Mouse (Mus musculus) midbrain, embryonic 10.5 days (tissue): ENCODE results near the gene Bcam. TPM values are rescaled to one million over a fixed set of nuclear protein-coding genes. Genes with fewer than 3 reads are reported as not detected.

Source experiments
- DNase-seq: peaks from one replicate; pipeline ENCODE4 v3.0.0-alpha.2; 2017; ENCODE audit warnings: low spot score
- H3K27ac ChIP-seq: fragments of 300-500 bp; sonication (generic); replicated peaks from 2 replicates; pipeline ENCODE4 v1.5.1; 2016; ENCODE audit warnings: mild to moderate bottlenecking
- H3K27me3 ChIP-seq: fragments of 300-500 bp; sonication (generic); 2 replicates; pipeline ENCODE4 v1.6.1; 2016; ENCODE audit warnings: low read depth, mild to moderate bottlenecking; ENCODE audit not compliant: poor library complexity, severe bottlenecking
- H3K36me3 ChIP-seq: fragments of 300-500 bp; sonication (generic); 2 replicates; pipeline ENCODE4 v1.6.1; 2016; ENCODE audit warnings: mild to moderate bottlenecking, moderate library complexity
- H3K4me1 ChIP-seq: fragments of 300-500 bp; sonication (generic); 2 replicates; pipeline ENCODE4 v1.6.1; 2016
- H3K4me3 ChIP-seq: fragments of 300-500 bp; sonication (generic); 2 replicates; pipeline ENCODE4 v1.5.1; 2016; ENCODE audit warnings: mild to moderate bottlenecking, moderate library complexity
- H3K9me3 ChIP-seq: fragments of 300-500 bp; sonication (generic); replicated peaks from 2 replicates; pipeline ENCODE4 v1.6.1; 2016; ENCODE audit warnings: mild to moderate bottlenecking
- WGBS: fragments of 180-500 bp; shearing (Covaris S2); methylation state at CpG from one replicate; pipeline ENCODE4 v1.1.7; 2016; 5-methylcytosine and 5-hydroxymethylcytosine counted together
- polyA plus RNA-seq: library from polyadenylated mRNA; unstranded; fragments of >200 nt; fragmentation: Nextera tagmentation; extraction: Ambion mirVana; gene quantifications from 2 replicates; pipeline ENCODE4 v1.2.1, GENCODE M21; 2016

The Bcam gene
- polyA plus RNA-seq, 1 experiment from 2014 or later: 32.2 TPM

GRCm38 (mm10) chr7:19779903-19780302, 9.1 kb upstream of the Bcam start:
- H3K27ac ChIP-seq: no peak overlapping the region
- DNase-seq: no peak
- H3K4me1 ChIP-seq: peaks cover under 1% of the 10 kb centered on the region; the same call in 1 of the 2 replicates
- WGBS: 81% methylated on average over 4 of the region's 4 CpGs
- peaks cover 4% of the 10 kb centered on the region; the same call in 1 of the 2 replicates for H3K9me3 ChIP-seq
- H3K36me3 ChIP-seq: no peaks in the 10 kb centered on the region
- H3K27me3 ChIP-seq: no peaks in the 10 kb centered on the region
- no peak overlapping the region for H3K4me3 ChIP-seq

DNA sequence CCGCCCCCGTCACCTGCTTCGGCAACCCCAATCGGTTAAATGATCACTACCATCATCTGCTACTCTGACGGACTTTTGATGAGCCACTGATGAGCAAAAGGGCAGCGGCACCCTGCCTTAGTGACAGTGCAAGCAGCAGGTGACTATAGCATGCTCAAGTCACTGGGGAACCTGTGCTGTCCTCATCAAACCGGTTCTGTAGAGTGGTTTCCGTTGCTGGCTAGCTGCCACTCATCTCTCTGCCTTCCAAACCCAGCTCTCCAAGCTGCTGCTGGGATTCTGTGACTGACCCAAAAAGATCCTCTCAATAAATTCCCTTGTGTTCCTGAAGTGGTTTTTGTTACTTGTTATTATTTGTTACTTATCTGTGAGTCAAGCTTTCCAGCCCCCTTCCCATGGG, 7.8 kb upstream of the Bcam start:
- DNase-seq: no peak
- WGBS: 88% methylated on average over 8 of the region's 8 CpGs
- Histone ChIP-seq H3K9me3 (peaks cover 4% of the 10 kb centered on the region; the same call in 1 of the 2 replicates), H3K4me1 (no peaks in the 10 kb centered on the region), H3K27me3 (no peaks in the 10 kb centered on the region), H3K4me3 (no peak overlapping the region), H3K27ac (no peak overlapping the region), H3K36me3 (no peaks in the 10 kb centered on the region)

- H3K27me3 ChIP-seq: 0 out of 2 replicates have a peak, but pooled peaks cover 2% of the 10 kb centered on the region
- H3K4me3 ChIP-seq: no peak overlapping the region
- no peak overlapping the region for H3K27ac ChIP-seq
- no peak for DNase-seq
- peaks cover 4% of the 10 kb centered on the region; the same call in 1 of the 2 replicates for H3K9me3 ChIP-seq
- no peaks in the 10 kb centered on the region for H3K36me3 ChIP-seq
- WGBS: 91% methylated on average over 11 of the region's 11 CpGs
- no peaks in the 10 kb centered on the region for H3K4me1 ChIP-seq
Measured at GRCm38 (mm10) chr7:19777049-19777723, 6.4 kb upstream of the Bcam start.

DNA sequence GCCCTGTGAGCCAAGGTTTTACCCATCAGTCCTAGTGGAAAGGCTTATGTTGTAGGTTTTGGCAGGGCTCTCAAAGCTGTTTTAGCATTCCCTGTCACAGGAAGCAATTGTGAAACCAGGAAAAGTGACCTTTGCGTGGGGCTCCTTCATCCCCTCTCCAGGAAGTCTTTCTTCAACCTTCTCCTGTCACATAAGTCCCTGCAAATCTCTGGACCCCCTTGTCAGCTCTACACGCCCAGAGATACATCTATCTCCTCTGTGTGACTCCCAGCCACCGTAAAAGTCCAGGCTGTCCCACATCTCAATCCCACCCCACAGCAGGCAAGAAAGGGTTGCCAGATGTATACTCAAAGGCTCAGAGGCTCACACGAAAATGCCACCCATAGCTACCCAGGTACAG, 866 bp upstream of the Bcam start:
- Histone ChIP-seq H3K9me3 (no peaks in the 10 kb centered on the region), H3K4me3 (no peak overlapping the region), H3K4me1 (peaks cover 30% of the 10 kb centered on the region), H3K36me3 (no peaks in the 10 kb centered on the region), H3K27ac (no peak overlapping the region), H3K27me3 (peaks cover 43% of the 10 kb centered on the region)
- no peak for DNase-seq
- WGBS: 64% methylated on average over 4 of the region's 4 CpGs

- Histone ChIP-seq H3K27me3 (peaks cover 43% of the 10 kb centered on the region), H3K9me3 (no peaks in the 10 kb centered on the region), H3K36me3 (no peaks in the 10 kb centered on the region), H3K27ac (peak overlapping the region; percentile 78), H3K4me1 (peaks cover 30% of the 10 kb centered on the region), H3K4me3 (peak overlapping the region; percentile 62)
- WGBS: under 1% methylated on average over 28 of the region's 28 CpGs
- peak; percentile 85 for DNase-seq
Measured at GRCm38 (mm10) chr7:19770375-19770754, 451 bp downstream of the Bcam start.

GRCm38 (mm10) chr7:19769434-19770374, 1.1 kb downstream of the Bcam start:
- Histone ChIP-seq H3K36me3 (no peaks in the 10 kb centered on the region), H3K4me1 (peaks cover 30% of the 10 kb centered on the region), H3K27ac (peak overlapping the region; percentile 78), H3K27me3 (peaks cover 43% of the 10 kb centered on the region), H3K9me3 (no peaks in the 10 kb centered on the region), H3K4me3 (peak overlapping the region; percentile 62)
- 9% methylated on average over 16 of the region's 16 CpGs for WGBS
- no peak for DNase-seq

DNA sequence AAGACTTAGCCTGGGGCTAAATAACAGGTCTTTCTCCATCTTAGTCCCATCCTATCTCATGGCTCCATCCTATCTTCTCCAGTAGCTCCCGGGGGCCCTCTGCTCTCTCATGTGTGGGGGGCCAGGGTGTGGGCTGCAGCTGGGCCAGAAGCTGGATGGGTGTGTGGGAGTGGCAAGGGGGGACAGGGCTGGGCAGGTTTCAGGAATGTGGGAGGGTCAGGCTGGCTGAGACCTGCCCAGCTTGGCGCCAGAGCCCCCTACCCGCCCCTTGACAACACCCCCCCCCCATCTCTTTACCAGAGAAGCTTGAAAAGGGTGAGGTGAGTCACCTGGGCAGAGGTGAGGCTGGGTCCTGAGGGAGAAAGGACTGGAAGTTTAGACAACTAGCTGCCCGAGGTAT, 1.8 kb downstream of the Bcam start:
- no peak for DNase-seq
- 0 out of 2 replicates have a peak, but pooled peaks cover 5% of the 10 kb centered on the region for H3K36me3 ChIP-seq
- peaks cover 43% of the 10 kb centered on the region for H3K27me3 ChIP-seq
- H3K27ac ChIP-seq: no peak overlapping the region
- peaks cover 30% of the 10 kb centered on the region for H3K4me1 ChIP-seq
- 22% methylated on average over 4 of the region's 4 CpGs for WGBS
- H3K9me3 ChIP-seq: 0 out of 2 replicates have a peak, but pooled peaks cover 2% of the 10 kb centered on the region
- H3K4me3 ChIP-seq: peak overlapping the region; percentile 62; the same call in 1 of the 2 replicates

DNA sequence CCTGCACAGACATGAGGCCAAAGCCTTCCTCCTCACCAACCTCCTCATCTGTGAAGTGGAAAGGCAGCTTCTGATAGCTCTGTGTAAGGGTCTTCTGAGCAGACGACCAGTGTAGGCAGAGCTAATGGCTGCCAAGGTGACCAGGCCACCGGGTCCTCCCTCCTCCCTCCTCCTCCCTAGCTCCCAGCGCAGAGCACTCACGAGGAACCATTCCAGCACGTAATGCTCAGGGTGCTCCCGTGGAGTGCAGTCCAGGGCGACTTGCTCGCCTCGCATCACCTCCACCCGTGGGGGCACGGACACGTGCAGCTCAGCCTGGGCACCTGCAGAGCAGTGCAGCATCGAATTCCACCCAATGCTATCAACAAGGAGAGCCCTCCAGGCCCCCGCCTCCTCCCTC, 2.6 kb downstream of the Bcam start:
- Histone ChIP-seq H3K27ac (no peak overlapping the region), H3K4me3 (no peak overlapping the region)
- 62% methylated on average over 14 of the region's 14 CpGs for WGBS

DNA sequence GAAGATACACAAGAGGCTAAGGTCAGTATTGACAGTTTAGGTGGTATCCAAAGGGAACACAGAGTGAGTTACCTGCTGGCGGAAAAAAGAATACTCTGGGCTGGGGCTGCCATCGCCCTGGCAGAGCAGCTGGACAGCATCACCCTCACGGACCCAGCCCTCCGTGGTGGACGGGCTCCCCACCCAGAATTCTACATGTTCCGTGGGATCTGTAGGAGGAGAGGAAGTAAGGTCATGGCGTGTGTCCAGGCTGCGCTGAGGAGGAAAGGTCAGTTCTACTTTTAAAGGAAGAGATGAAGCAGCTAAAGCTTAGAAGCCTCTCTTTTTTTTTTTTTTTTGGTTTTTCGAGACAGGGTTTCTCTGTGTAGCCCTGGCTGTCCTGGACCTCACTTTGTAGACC, 6.2 kb downstream of the Bcam start:
- no peak for DNase-seq
- no peak overlapping the region for H3K4me3 ChIP-seq
- WGBS: 89% methylated on average over 9 of the region's 9 CpGs
- H3K9me3 ChIP-seq: 0 out of 2 replicates have a peak, but pooled peaks cover 2% of the 10 kb centered on the region
- H3K36me3 ChIP-seq: 0 out of 2 replicates have a peak, but pooled peaks cover 5% of the 10 kb centered on the region
- H3K27me3 ChIP-seq: peaks cover 15% of the 10 kb centered on the region
- no peak overlapping the region for H3K27ac ChIP-seq
- H3K4me1 ChIP-seq: peaks cover 10% of the 10 kb centered on the region

More for the DNA sequence above, 2.6 kb downstream of the Bcam start:
- H3K9me3 ChIP-seq: 0 out of 2 replicates have a peak, but pooled peaks cover 2% of the 10 kb centered on the region
- H3K4me1 ChIP-seq: peaks cover 30% of the 10 kb centered on the region
- H3K36me3 ChIP-seq: 0 out of 2 replicates have a peak, but pooled peaks cover 5% of the 10 kb centered on the region
- no peak for DNase-seq
- peaks cover 43% of the 10 kb centered on the region for H3K27me3 ChIP-seq

GRCm38 (mm10) chr7:19763829-19764477, 6.9 kb downstream of the Bcam start:
- 0 out of 2 replicates have a peak, but pooled peaks cover 5% of the 10 kb centered on the region for H3K36me3 ChIP-seq
- H3K4me1 ChIP-seq: peaks cover 4% of the 10 kb centered on the region
- H3K27ac ChIP-seq: no peak overlapping the region
- no peak overlapping the region for H3K4me3 ChIP-seq
- DNase-seq: no peak
- 0 out of 2 replicates have a peak, but pooled peaks cover 2% of the 10 kb centered on the region for H3K9me3 ChIP-seq
- peaks cover 9% of the 10 kb centered on the region for H3K27me3 ChIP-seq
- WGBS: 90% methylated on average over 13 of the region's 13 CpGs

DNA sequence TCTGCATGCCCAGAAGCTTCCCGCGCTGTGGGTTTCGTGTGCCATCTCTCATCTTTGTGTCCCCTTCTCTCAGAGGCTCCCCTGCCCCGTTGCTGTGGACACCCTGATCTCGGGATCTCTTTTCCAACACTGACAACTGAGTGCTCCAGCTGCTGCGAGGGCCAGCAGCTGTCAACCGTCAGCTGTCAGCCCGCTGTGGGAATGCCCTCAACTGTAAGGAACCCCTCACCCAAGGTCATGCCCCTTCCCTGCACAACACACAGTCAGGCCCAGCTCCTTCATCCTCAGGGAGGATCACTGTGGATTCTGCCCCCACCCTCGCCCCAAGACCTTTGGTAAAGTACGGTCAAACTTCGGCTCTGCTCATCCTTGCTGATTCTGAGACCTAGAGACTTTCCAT, 8.5 kb downstream of the Bcam start:
- Histone ChIP-seq H3K36me3 (0 out of 2 replicates have a peak, but pooled peaks cover 5% of the 10 kb centered on the region), H3K4me3 (no peak overlapping the region), H3K27me3 (no peaks in the 10 kb centered on the region), H3K27ac (no peak overlapping the region), H3K4me1 (no peaks in the 10 kb centered on the region), H3K9me3 (0 out of 2 replicates have a peak, but pooled peaks cover 2% of the 10 kb centered on the region)
- WGBS: 88% methylated on average over 11 of the region's 11 CpGs
- no peak for DNase-seq

- no peaks in the 10 kb centered on the region for H3K4me1 ChIP-seq
- H3K4me3 ChIP-seq: no peak overlapping the region
- 0 out of 2 replicates have a peak, but pooled peaks cover 2% of the 10 kb centered on the region for H3K9me3 ChIP-seq
- H3K27ac ChIP-seq: no peak overlapping the region
- 89% methylated on average over 13 of the region's 13 CpGs for WGBS
- H3K27me3 ChIP-seq: no peaks in the 10 kb centered on the region
- H3K36me3 ChIP-seq: 0 out of 2 replicates have a peak, but pooled peaks cover 5% of the 10 kb centered on the region
- no peak for DNase-seq
Measured at GRCm38 (mm10) chr7:19760021-19760420, 10.8 kb downstream of the Bcam start.
